Mouse (Mus musculus) adrenal gland, postnatal 25 days (tissue): ENCODE measurements around the gene Serinc1. TPM values are rescaled to one million over a fixed set of nuclear protein-coding genes. Genes with fewer than 3 reads are reported as not detected.
"Not testable (repeated sequence)": the region's sequence is repeated elsewhere in the genome, so short reads cannot be mapped to it uniquely, and the experiment has no call there.

Experiments
- DNase-seq: peaks from one replicate; pipeline ENCODE4 v3.0.0; 2021; ENCODE audit warnings: mixed read lengths
- long read RNA-seq: library from polyadenylated mRNA; stranded (forward); transcript quantifications from one replicate; pipeline ENCODE4 v2.0.0, GENCODE M21; 2021
- total RNA-seq: library from RNA; stranded (reverse); gene quantifications from 2 replicates; pipeline ENCODE4 v1.2.3, GENCODE M21; 2021

The Serinc1 gene
- 257 and 342 TPM in 2 replicates for total RNA-seq
- long read RNA-seq, transcript Serinc1-201 (9 exons, 2,880 nt): major isoform, 373 of 428 reads
- long read RNA-seq, partial matches to known transcripts: 49 of 428 reads
- long read RNA-seq, other reads (novel, unspliced or antisense): 5 of 428 reads

GRCm38 (mm10) chr10:57532218-57533101 is at the start of gene Serinc1:
Gene Serinc1 (minus strand): TSS chr10:57532530.
- DNase-seq: peak; percentile 91

- DNase-seq: no peak
These were observed 44.4 kb upstream of the Serinc1 start for GRCm38 (mm10) chr10:57576721-57577120.

GRCm38 (mm10) chr10:57572130-57572529 is 39.8 kb upstream of the Serinc1 start:
- DNase-seq: no peak

- DNase-seq: peak; percentile 65
These were observed 38.9 kb upstream of the Serinc1 start for GRCm38 (mm10) chr10:57571211-57571730.

GRCm38 (mm10) chr10:57569023-57569931 is 36.9 kb upstream of the Serinc1 start:
- no peak for DNase-seq

- DNase-seq: no peak
These were observed 33.9 kb upstream of the Serinc1 start for GRCm38 (mm10) chr10:57566221-57566620.

- no peak for DNase-seq
These were observed 25.3 kb upstream of the Serinc1 start for GRCm38 (mm10) chr10:57557597-57557996.

GRCm38 (mm10) chr10:57553719-57554118 is 21.4 kb upstream of the Serinc1 start:
- DNase-seq: no peak

- no peak for DNase-seq
These were observed 17.3 kb upstream of the Serinc1 start for GRCm38 (mm10) chr10:57549631-57550030.

GRCm38 (mm10) chr10:57543890-57544289 is 11.6 kb upstream of the Serinc1 start:
- not testable (repeated sequence) for DNase-seq

GRCm38 (mm10) chr10:57531616-57532217 is 613 bp downstream of the Serinc1 start:
- no peak for DNase-seq

GRCm38 (mm10) chr10:57531076-57531475 is 1.3 kb downstream of the Serinc1 start:
- no peak for DNase-seq

GRCm38 (mm10) chr10:57526469-57526868 is 5.9 kb downstream of the Serinc1 start:
- DNase-seq: no peak

- no peak for DNase-seq
These were observed 17.1 kb downstream of the Serinc1 start for GRCm38 (mm10) chr10:57515278-57515677.

GRCm38 (mm10) chr10:57514616-57515015 is 17.7 kb downstream of the Serinc1 start:
- no peak for DNase-seq

GRCm38 (mm10) chr10:57499414-57500156 is 32.7 kb downstream of the Serinc1 start:
- no peak for DNase-seq

GRCm38 (mm10) chr10:57492050-57492449 is 40.3 kb downstream of the Serinc1 start:
- no peak for DNase-seq

- no peak for DNase-seq
These were observed 43.7 kb downstream of the Serinc1 start for GRCm38 (mm10) chr10:57488591-57488990.

GRCm38 (mm10) chr10:57487201-57487600 is 45.1 kb downstream of the Serinc1 start:
- DNase-seq: no peak

GRCm38 (mm10) chr10:57486542-57487071 is 45.7 kb downstream of the Serinc1 start:
- peak; percentile 81 for DNase-seq
